Mouse (Mus musculus) heart, embryonic 15.5 days (tissue): ENCODE measurements at regions not wholly inside any gene's neighbourhood (a gene's known extent, or its start where the extent isn't known, plus 50 kb on each side); places are given as distances from the start of the nearest gene placed in this dataset.

Experiments
- ATAC-seq: fragments of 200-750 bp; cut with Nextera tagmentation; replicated peaks from 2 replicates; pipeline ENCODE4 v1.8.0; 2017; ENCODE audit warnings: low read depth, moderate TSS enrichment; ENCODE audit not compliant: insufficient number of reproducible peaks, insufficient read depth, low FRiP score
- H3K27ac ChIP-seq: fragments of 300-500 bp; sonication (generic); 2 replicates; pipeline ENCODE4 v1.5.1; 2015; ENCODE audit warnings: mild to moderate bottlenecking, inconsistent platforms
- H3K27me3 ChIP-seq: fragments of 300-500 bp; sonication (generic); 2 replicates; pipeline ENCODE4 v1.6.1; 2015; ENCODE audit warnings: inconsistent platforms
- H3K36me3 ChIP-seq: fragments of 300-500 bp; sonication (generic); 2 replicates; pipeline ENCODE4 v1.6.1; 2015; ENCODE audit warnings: mild to moderate bottlenecking, inconsistent platforms
- H3K4me1 ChIP-seq: fragments of 300-500 bp; sonication (generic); replicated peaks from 2 replicates; pipeline ENCODE4 v1.6.1; 2015; ENCODE audit warnings: inconsistent platforms
- H3K4me2 ChIP-seq: fragments of 300-500 bp; sonication (generic); 2 replicates; pipeline ENCODE4 v1.6.1; 2015; ENCODE audit warnings: inconsistent platforms, mild to moderate bottlenecking, moderate library complexity
- H3K4me3 ChIP-seq: fragments of 300-500 bp; sonication (generic); 2 replicates; pipeline ENCODE4 v1.5.1; 2015; ENCODE audit warnings: mild to moderate bottlenecking, inconsistent platforms
- H3K9ac ChIP-seq: fragments of 300-500 bp; sonication (generic); 2 replicates; pipeline ENCODE4 v1.6.1; 2015; ENCODE audit warnings: mild to moderate bottlenecking, inconsistent platforms
- H3K9me3 ChIP-seq: fragments of 300-500 bp; sonication (generic); replicated peaks from 2 replicates; pipeline ENCODE4 v1.6.1; 2016; ENCODE audit warnings: inconsistent platforms
- WGBS: fragments of 180-500 bp; shearing (Covaris S2); methylation state at CpG from one replicate; pipeline ENCODE4 v1.1.7; 2015; ENCODE audit warnings: mixed read lengths; 5-methylcytosine and 5-hydroxymethylcytosine counted together

DNA sequence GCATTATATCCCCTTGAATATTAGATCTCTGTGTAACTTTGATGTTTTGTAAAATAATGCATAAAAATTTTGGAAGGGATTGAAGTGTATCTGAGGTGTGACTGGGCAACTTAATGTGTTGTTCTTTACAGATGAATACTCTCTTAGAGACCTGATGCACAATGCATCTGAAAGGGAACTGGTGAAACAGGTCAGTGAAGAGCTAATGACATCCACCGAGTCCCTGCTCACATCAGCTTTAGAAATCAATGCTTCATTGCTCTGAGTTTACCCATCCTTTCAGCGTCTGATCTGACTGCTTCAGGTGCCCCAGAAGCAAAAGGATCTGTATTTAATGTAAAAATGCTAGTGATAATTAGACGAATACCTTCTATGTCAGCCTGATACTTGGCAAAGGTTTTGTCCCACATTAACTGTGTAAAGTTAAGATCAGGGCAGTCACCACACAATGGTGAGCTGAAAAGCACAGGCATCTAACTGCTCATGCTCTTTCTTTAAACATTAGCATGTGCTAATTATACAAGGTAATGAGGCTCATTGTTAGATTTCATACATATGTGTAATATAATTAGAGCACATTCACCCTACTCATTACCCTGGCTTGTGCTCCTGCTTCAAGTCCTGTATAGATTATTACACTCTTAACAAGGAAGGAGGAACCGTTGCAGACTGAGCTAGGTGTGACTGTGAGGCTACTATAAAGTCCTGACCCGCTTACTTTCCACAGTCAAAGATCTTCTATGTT, 204.6 kb upstream of the Tlr4 start:
- Histone ChIP-seq H3K27me3 (no peaks in the 10 kb centered on the region), H3K9me3 (no peaks in the 10 kb centered on the region), H3K4me2 (no peak overlapping the region), H3K36me3 (no peaks in the 10 kb centered on the region), H3K9ac (no peak overlapping the region), H3K4me3 (no peak overlapping the region), H3K27ac (no peak overlapping the region), H3K4me1 (no peaks in the 10 kb centered on the region; the same call in 1 of the 2 replicates)
- no peak for ATAC-seq
- WGBS, result 76% methylated on average over 5 of the region's 5 CpGs

DNA sequence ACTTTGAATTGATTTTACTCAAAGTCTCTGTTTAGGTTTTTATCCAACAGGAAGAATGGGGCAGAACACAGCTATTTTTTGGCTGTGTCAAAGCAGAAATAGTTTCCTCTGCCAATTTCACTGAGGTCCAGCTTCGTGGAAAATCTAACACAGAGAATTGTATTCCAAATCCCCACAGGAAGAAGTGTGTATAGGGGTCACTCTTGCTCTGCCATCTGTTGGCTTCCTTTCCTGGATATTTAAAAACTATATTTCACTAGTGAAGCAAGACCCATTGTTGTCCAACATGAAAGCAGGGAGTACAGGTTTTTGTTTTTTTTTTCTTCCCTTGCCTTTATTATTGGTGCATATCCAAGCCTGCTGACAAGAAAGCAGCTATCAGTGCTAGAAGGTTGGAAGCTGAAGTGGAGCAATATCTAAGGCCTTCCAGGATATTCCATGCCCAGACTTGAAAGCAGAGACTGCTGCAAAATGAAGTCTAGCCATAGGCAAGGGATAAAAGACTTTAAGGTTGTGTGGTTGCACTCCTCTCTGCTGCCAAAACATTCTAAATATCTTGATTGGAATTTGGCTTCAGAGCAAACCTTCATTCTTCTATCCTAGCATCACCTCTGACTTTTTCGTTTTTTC, 208.5 kb upstream of the Tlr4 start:
- no peaks in the 10 kb centered on the region; the same call in 1 of the 2 replicates for H3K4me1 ChIP-seq
- H3K27me3 ChIP-seq, result no peaks in the 10 kb centered on the region
- H3K36me3 ChIP-seq, result no peaks in the 10 kb centered on the region
- H3K9me3 ChIP-seq, result no peaks in the 10 kb centered on the region
- no peak overlapping the region for H3K4me3 ChIP-seq
- H3K4me2 ChIP-seq, result no peak overlapping the region
- ATAC-seq, result no peak
- WGBS, result 58% methylated on average over 2 of the region's 2 CpGs
- H3K9ac ChIP-seq, result no peak overlapping the region
- no peak overlapping the region for H3K27ac ChIP-seq

DNA sequence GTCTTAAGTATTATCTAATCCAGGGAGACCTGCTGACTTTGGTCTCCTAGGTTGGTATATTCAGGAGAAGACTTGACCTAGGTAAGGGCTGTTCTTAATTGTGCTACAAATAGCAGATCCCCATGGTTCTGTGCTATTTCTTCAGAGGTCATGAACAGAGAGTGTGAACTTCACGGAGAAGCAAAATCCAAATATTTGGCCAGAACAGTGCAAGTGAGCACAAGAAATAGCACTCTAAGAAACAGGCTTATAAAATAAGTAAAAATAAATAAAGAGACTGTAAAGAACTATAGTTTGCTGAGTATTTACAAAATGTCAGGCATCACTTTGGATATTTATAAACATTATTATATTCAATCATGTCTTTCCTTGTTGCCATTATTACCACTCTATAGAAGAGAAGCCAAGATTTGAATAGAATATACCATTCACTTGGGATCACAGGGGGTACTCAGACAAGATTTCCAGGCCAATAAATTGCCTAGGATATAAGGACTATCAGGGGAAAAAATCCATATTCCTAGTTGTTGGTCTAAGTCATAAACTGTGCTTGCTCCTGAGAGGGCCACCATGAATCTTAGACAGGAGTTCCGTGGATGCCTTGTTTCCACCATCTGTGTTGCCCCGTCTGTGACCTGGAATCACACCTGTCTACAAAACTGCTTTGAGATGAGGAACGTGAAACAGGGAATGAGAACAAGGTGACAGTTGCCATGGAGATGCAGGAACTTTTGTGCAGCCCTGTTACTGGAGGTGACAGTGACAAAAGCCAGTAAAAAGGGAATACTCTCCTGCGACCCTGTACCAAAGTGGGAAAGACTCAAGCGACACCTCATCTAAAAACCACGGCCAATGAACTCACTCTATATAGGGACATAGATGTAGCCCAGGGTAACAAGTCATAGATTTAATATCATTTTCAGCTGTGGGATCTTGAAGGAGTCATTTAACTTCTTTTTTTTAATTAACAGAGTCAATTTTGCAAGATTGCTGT, 209.3 kb upstream of the Tlr4 start:
- no peak overlapping the region for H3K9ac ChIP-seq
- no peak for ATAC-seq
- no peaks in the 10 kb centered on the region for H3K36me3 ChIP-seq
- H3K4me2 ChIP-seq, result no peak overlapping the region
- no peaks in the 10 kb centered on the region for H3K27me3 ChIP-seq
- H3K4me3 ChIP-seq, result no peak overlapping the region
- H3K27ac ChIP-seq, result no peak overlapping the region; the same call in 1 of the 2 replicates
- WGBS, result 57% methylated on average over 7 of the region's 7 CpGs
- no peaks in the 10 kb centered on the region for H3K9me3 ChIP-seq
- H3K4me1 ChIP-seq, result no peaks in the 10 kb centered on the region; the same call in 1 of the 2 replicates

DNA sequence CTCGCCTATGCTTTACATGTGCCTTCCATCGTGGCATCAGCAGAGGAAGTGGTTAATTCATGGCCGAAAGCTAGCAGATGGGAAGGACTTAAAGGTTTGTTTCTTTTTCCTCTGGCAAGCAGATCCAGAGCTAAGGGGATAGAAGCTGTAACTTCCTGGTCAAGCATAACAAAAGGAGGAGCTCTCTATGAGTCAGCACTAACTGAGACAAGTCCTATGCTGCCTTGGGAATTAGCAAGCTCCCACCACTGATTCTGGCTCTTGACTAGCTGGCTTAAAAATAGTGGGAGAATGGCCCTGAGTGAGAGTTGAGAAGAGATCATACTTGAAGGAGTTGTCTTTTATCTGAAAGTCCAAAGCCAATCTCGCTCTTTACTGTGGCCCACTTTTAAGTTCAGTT, 210.3 kb upstream of the Tlr4 start:
- 59% methylated on average over 4 of the region's 4 CpGs for WGBS
- no peak for ATAC-seq

DNA sequence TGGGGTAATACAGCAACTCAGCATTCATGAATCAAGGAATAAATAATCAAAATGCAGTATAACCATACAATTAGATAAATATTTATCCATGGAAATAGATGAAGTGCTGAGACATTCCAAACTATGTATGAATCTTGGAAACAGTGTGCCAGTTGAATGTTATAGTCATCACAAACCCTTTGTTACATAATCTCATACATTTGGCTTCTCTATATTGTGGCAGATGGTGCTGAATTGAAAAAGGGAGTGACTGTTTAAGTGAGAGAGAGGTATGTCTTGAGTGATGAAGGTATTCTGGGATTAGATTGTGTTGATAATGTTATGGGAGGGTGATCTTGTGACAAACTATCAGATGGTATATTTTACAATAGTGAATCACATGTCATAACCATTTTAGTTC, 200.4 kb upstream of the Astn2 start:
- Histone ChIP-seq H3K4me1 (no peaks in the 10 kb centered on the region), H3K36me3 (no peaks in the 10 kb centered on the region), H3K4me2 (no peak overlapping the region), H3K4me3 (no peak overlapping the region), H3K9ac (no peak overlapping the region), H3K27me3 (no peaks in the 10 kb centered on the region), H3K27ac (no peak overlapping the region), H3K9me3 (no peaks in the 10 kb centered on the region)
- ATAC-seq, result no peak

More for the DNA sequence above, 210.3 kb upstream of the Tlr4 start:
- H3K9ac ChIP-seq, result no peak overlapping the region
- no peaks in the 10 kb centered on the region; the same call in 1 of the 2 replicates for H3K4me1 ChIP-seq
- H3K9me3 ChIP-seq, result no peaks in the 10 kb centered on the region
- no peaks in the 10 kb centered on the region for H3K27me3 ChIP-seq
- no peak overlapping the region for H3K27ac ChIP-seq
- no peak overlapping the region for H3K4me2 ChIP-seq
- no peaks in the 10 kb centered on the region for H3K36me3 ChIP-seq
- H3K4me3 ChIP-seq, result no peak overlapping the region

DNA sequence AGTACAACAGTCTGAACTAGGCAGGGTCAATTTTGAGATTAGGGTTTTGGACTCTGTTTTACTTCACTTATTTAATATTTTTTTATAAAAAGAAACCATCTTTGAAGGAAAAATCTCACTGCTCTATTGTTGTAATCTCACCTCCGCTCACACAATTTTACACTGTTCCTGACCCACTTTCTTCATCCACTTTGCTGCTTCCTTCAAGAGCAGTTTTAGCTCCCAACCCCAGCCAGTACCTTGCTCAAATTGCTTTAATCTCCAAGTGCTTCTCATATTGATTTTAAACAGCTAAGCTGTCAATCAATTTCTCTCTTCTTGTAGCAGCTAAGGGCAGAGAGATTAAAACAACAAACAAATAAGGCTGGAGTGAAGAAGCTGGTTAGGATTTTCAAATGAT, 194.3 kb upstream of the Astn2 start:
- Histone ChIP-seq H3K4me1 (no peaks in the 10 kb centered on the region), H3K36me3 (no peaks in the 10 kb centered on the region), H3K9ac (no peak overlapping the region), H3K9me3 (no peaks in the 10 kb centered on the region), H3K27me3 (no peaks in the 10 kb centered on the region), H3K27ac (no peak overlapping the region), H3K4me3 (no peak overlapping the region), H3K4me2 (no peak overlapping the region)
- WGBS, result 88% methylated on average over 1 of the region's 1 CpGs
- ATAC-seq, result no peak

DNA sequence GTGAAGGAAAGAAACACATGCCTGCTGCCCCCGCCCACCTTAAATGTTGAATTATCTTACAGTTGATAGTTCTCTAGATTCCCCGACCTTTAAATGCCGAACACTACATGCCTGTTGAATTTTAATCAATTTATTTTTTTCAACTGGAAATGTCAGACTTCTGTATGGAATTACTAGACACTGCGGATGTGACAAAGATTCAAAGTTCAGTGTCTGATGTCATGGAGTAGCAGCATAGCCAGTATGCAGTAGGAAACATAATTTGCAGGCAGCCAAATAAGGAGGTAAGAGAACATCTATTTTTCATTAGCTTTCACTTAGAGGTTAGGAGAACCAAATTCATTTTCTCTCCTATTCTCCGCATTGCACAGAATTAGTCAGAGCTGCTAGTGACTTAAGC, 182.2 kb upstream of the Astn2 start:
- WGBS, result 61% methylated on average over 5 of the region's 5 CpGs
- Histone ChIP-seq H3K9me3 (no peaks in the 10 kb centered on the region), H3K27ac (no peak overlapping the region), H3K4me3 (no peak overlapping the region), H3K9ac (no peak overlapping the region), H3K4me1 (no peaks in the 10 kb centered on the region), H3K36me3 (no peaks in the 10 kb centered on the region), H3K27me3 (no peaks in the 10 kb centered on the region), H3K4me2 (no peak overlapping the region)
- ATAC-seq, result no peak

DNA sequence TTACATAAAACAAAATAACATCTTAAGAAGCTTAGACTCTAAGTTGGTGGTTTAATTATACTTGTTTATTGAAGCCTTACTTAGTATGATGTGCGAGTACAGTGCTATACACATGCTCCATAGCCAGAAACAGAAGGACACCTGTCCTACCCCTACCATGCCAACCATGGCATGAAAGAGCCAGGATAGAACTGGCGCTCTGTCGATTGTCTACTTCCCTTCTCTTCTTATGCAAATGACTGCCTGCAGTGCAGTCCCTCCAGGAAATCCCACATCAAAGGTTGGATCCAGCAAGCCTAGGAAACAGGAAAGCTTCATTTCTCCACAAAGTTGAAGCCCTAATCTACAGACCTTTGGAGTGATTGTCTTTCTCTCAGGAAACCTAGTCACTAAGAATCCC, 181.8 kb upstream of the Astn2 start:
- H3K9me3 ChIP-seq, result no peaks in the 10 kb centered on the region
- no peak for ATAC-seq
- H3K4me2 ChIP-seq, result no peak overlapping the region
- WGBS, result 34% methylated on average over 3 of the region's 3 CpGs
- no peak overlapping the region for H3K4me3 ChIP-seq
- H3K36me3 ChIP-seq, result no peaks in the 10 kb centered on the region
- no peaks in the 10 kb centered on the region for H3K27me3 ChIP-seq
- H3K4me1 ChIP-seq, result no peaks in the 10 kb centered on the region
- no peak overlapping the region for H3K9ac ChIP-seq
- H3K27ac ChIP-seq, result no peak overlapping the region

DNA sequence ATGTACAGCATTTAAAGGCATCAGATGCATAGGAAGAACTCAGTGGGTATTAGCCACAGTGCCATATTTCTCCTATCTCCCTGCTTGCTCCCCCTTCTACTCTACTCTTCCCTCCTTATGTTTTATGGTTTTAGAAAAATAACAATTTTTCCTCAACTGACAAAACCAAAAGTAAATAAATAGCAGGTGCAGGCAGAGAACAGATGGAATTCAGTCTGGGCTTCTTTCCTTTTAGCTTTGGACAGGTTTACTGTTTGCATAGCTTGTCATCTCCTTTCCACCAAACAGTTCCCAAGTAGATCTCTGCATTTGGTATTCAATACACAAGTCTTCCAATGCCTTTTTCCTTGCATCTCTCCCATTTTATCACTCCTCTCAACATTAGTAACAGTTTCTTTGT, 152.5 kb upstream of the Astn2 start:
- H3K9me3 ChIP-seq, result no peaks in the 10 kb centered on the region
- no peaks in the 10 kb centered on the region for H3K27me3 ChIP-seq
- no peak overlapping the region for H3K4me3 ChIP-seq
- no peak for ATAC-seq
- H3K36me3 ChIP-seq, result no peaks in the 10 kb centered on the region
- no peak overlapping the region for H3K9ac ChIP-seq
- H3K27ac ChIP-seq, result no peak overlapping the region
- no peaks in the 10 kb centered on the region for H3K4me1 ChIP-seq
- H3K4me2 ChIP-seq, result no peak overlapping the region

DNA sequence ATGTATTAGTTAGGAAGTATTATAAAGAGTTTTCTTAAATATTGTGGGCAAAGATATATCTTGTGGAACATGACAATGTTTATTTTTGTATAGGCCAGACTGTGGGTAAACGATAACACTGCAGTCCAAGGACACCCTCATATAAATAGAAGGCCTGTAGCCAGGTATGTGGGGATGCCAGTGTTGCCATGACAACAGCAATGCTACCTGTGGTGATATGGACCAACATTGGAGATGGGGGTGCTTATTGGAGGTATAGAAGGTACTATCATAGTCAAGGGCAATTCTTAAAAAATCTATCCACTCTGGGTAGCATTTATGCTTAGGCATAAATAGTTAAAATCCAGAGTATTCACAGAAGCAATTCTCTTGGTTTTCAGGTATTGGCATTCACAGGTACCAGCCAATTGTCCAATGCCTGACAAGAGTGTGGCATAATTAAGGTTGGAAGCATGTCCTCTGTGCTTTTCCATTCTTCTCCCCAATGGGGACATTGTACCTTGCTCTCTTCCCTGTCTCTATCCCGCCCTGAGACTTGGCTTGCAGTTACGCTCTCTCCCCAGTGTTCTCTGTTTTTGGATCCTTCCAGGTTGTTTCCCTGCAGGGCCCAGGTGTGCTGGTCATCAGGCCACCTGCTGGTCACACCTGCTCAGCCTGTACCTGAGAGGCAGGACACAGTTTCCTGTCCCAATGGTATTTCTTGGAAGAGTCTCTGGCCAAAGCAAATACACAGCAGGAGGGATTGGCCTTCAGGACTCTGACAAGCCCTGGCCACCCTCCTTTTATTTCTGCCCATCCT, 146.1 kb upstream of the Astn2 start:
- no peaks in the 10 kb centered on the region for H3K36me3 ChIP-seq
- H3K27me3 ChIP-seq, result no peaks in the 10 kb centered on the region
- no peak overlapping the region for H3K4me2 ChIP-seq
- no peaks in the 10 kb centered on the region for H3K9me3 ChIP-seq
- H3K9ac ChIP-seq, result no peak overlapping the region
- WGBS, result 68% methylated on average over 3 of the region's 3 CpGs
- H3K27ac ChIP-seq, result no peak overlapping the region
- no peak overlapping the region for H3K4me3 ChIP-seq
- no peaks in the 10 kb centered on the region for H3K4me1 ChIP-seq
- no peak for ATAC-seq
